Mouse (Mus musculus): ENCODE measurements around the gene Wwc1. TPM values are rescaled to one million over a fixed set of nuclear protein-coding genes. Genes with fewer than 3 reads are reported as not detected.

Gene Wwc1
- polyA plus RNA-seq, 1 experiment from 2014 or later, result 1.2 TPM

DNA sequence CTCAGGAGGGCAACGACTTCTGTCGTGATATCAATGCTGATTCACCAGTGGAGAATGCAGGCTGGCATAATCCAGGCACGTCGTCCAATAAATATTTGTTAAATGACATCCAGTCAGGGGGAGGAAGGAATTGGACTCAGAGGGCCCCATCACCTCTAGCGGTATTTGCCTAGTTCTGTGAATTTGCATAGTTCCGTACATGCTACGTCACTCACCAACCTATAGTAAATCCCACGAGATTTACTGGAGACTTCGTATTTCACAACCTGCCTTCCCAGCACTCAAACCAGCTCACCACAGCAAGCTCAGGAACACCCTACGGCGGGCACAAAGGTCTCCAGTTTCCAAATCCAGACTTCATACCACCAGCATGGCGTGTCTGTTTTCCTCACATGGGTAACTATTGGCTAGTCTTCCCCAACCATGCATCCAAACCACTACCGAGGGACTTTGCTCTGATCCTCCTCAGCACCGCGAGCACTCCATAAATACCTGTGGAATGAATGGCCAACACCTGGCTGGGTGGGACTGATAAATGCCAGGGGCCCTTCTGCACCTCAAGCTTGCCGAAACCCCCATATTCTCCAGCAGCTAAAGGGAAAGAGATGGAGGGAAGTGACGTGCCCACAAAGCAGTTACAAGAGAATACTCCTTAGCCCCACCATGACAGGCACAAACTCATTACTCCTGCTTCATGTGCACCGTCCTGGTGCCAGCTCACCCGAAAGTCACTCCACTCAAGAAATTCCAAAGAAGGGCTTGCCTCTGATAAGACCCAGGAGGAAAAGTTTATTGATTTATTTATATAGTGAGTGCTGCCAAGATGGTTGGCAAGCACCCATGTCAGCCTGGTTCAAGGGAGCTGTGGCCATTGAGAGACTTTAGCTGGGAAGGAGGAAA is 9.3 kb downstream of the Wwc1 start:
- Histone ChIP-seq H3K9me3 (replicated peaks) (no peaks in the 10 kb centered on the region), H3K4me2 (no peak overlapping the region), H3K27ac (no peak overlapping the region), H3K4me1 (replicated peaks) (no peaks in the 10 kb centered on the region), H3K36me3 (no peaks in the 10 kb centered on the region), H3K27me3 (no peaks in the 10 kb centered on the region; the same call in 1 of the 2 replicates), H3K9ac (no peak overlapping the region), H3K4me3 (no peak overlapping the region)
- WGBS, result 71% methylated on average over 19 of the region's 19 CpGs
- ATAC-seq (replicated peaks; ENCODE audit: insufficient number of reproducible peaks, insufficient read depth, low FRiP score, low read depth), result no peak

- Histone ChIP-seq H3K4me3 (no peak overlapping the region), H3K9ac (no peak overlapping the region), H3K9me3 (replicated peaks) (no peaks in the 10 kb centered on the region), H3K36me3 (no peaks in the 10 kb centered on the region), H3K4me2 (no peak overlapping the region), H3K4me1 (replicated peaks) (0 out of 2 replicates have a peak, but pooled peaks cover 8% of the 10 kb centered on the region), H3K27me3 (no peaks in the 10 kb centered on the region; the same call in 1 of the 2 replicates), H3K27ac (no peak overlapping the region)
- 94% methylated on average over 10 of the region's 10 CpGs for WGBS
- ATAC-seq (replicated peaks; ENCODE audit: insufficient number of reproducible peaks, insufficient read depth, low FRiP score, low read depth), result no peak
These were observed 12.0 kb downstream of the Wwc1 start for GRCm38 (mm10) chr11:35968291-35968690.

DNA sequence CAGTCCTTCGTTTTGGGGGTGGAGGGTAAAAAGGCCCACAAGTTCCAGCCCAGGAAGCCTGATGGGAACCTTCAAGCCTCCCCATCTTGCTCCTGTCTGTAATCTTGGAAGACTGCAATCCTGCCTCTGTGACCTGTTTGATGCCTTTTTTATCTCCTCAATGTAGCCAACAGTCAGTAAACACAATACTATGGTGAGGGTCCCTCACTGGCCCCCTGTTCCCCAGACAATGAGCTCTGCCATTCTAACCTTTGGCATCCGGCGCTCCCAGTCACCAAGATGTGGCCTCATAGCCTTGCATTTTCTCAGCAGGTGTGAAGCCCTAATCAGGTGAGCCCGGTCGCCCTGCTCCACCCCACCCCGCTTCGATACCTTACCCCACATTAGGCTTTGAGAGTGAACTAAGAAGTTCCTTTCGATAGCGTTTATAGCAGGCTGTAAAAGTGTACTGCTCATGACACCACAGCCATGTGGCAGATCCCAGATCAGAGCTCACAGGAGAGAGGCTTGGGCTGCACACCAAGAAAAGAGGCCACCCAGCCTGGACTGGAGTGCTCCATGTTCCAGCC is 16.3 kb downstream of the Wwc1 start:
- H3K4me2 ChIP-seq, result no peak overlapping the region
- H3K9me3 ChIP-seq (replicated peaks), result no peaks in the 10 kb centered on the region
- no peak overlapping the region for H3K9ac ChIP-seq
- no peak overlapping the region for H3K27ac ChIP-seq
- H3K4me1 ChIP-seq (replicated peaks), result 0 out of 2 replicates have a peak, but pooled peaks cover 8% of the 10 kb centered on the region
- 78% methylated on average over 9 of the region's 9 CpGs for WGBS
- no peak for ATAC-seq (replicated peaks; ENCODE audit: insufficient number of reproducible peaks, insufficient read depth, low FRiP score, low read depth)
- H3K36me3 ChIP-seq, result no peaks in the 10 kb centered on the region
- no peaks in the 10 kb centered on the region for H3K27me3 ChIP-seq
- H3K4me3 ChIP-seq, result no peak overlapping the region

- no peak for ATAC-seq (replicated peaks; ENCODE audit: insufficient number of reproducible peaks, insufficient read depth, low FRiP score, low read depth)
- Histone ChIP-seq H3K27me3 (no peaks in the 10 kb centered on the region), H3K36me3 (no peaks in the 10 kb centered on the region), H3K27ac (no peak overlapping the region), H3K4me2 (no peak overlapping the region), H3K4me1 (replicated peaks) (0 out of 2 replicates have a peak, but pooled peaks cover 8% of the 10 kb centered on the region), H3K9me3 (replicated peaks) (no peaks in the 10 kb centered on the region), H3K4me3 (no peak overlapping the region), H3K9ac (no peak overlapping the region)
- WGBS, result 43% methylated on average over 2 of the region's 2 CpGs
These were observed 16.8 kb downstream of the Wwc1 start for GRCm38 (mm10) chr11:35963554-35963953.

- no peak overlapping the region for H3K27ac ChIP-seq
- H3K36me3 ChIP-seq, result no peaks in the 10 kb centered on the region
- no peaks in the 10 kb centered on the region for H3K9me3 ChIP-seq (replicated peaks)
- WGBS, result 89% methylated on average over 2 of the region's 2 CpGs
- H3K4me3 ChIP-seq, result no peak overlapping the region
- no peak overlapping the region for H3K9ac ChIP-seq
- H3K27me3 ChIP-seq, result no peaks in the 10 kb centered on the region
- 0 out of 2 replicates have a peak, but pooled peaks cover 8% of the 10 kb centered on the region for H3K4me1 ChIP-seq (replicated peaks)
- H3K4me2 ChIP-seq, result no peak overlapping the region
- no peak for ATAC-seq (replicated peaks; ENCODE audit: insufficient number of reproducible peaks, insufficient read depth, low FRiP score, low read depth)
These were observed 17.9 kb downstream of the Wwc1 start for GRCm38 (mm10) chr11:35962431-35962830.

- Histone ChIP-seq H3K27me3 (no peaks in the 10 kb centered on the region), H3K4me2 (no peak overlapping the region), H3K9me3 (replicated peaks) (no peaks in the 10 kb centered on the region), H3K4me1 (replicated peaks) (0 out of 2 replicates have a peak, but pooled peaks cover 8% of the 10 kb centered on the region), H3K36me3 (no peaks in the 10 kb centered on the region), H3K27ac (no peak overlapping the region), H3K9ac (no peak overlapping the region), H3K4me3 (no peak overlapping the region)
- WGBS, result 77% methylated on average over 3 of the region's 3 CpGs
- ATAC-seq (replicated peaks; ENCODE audit: insufficient number of reproducible peaks, insufficient read depth, low FRiP score, low read depth), result no peak
These were observed 21.1 kb downstream of the Wwc1 start for GRCm38 (mm10) chr11:35959270-35959669.

DNA sequence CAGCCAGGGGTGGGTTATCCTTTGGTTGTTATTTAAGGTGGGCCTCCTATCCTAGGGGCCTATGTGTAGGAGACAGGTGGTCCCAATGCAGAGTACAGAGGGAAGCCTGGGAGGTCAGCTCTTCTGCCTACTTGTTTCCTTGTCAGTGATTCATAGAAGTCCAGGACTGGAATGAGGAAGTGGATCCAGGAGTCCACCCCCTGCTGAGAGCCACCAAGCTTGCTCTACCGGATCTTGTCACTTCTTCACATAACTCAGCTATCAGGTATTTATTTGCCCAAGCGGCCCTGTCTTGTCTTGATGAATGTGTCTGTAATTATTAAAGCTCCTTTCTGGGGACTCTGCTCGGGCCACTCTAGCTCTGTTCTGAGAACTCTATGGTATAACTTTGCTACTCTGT is 24.8 kb downstream of the Wwc1 start:
- H3K27ac ChIP-seq, result no peak overlapping the region
- H3K4me3 ChIP-seq, result no peak overlapping the region
- H3K27me3 ChIP-seq, result no peaks in the 10 kb centered on the region
- H3K4me2 ChIP-seq, result no peak overlapping the region
- H3K9ac ChIP-seq, result no peak overlapping the region
- WGBS, result 33% methylated on average over 3 of the region's 3 CpGs
- no peaks in the 10 kb centered on the region for H3K36me3 ChIP-seq
- ATAC-seq (replicated peaks; ENCODE audit: insufficient number of reproducible peaks, insufficient read depth, low FRiP score, low read depth), result no peak
- H3K9me3 ChIP-seq (replicated peaks), result no peaks in the 10 kb centered on the region
- H3K4me1 ChIP-seq (replicated peaks), result no peaks in the 10 kb centered on the region

DNA sequence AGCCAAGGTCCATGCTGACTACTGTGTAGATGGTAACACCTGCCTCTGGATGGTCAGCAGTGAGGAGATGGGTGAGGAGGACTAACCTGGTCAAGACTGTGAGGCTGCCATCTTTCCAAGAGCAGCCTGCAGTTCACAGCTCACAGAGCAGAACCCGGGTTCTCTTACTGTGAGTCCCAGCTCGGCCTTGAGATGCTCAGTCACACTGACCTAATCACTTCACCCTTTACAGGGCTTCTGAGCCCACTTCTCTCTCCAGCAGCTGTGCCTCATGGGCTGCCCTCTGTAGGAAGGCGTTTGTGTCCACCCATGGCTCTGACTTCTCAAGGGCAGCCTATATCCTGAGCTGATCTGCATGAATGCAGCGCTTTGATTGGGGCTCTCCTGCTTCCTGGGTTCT is 27.1 kb downstream of the Wwc1 start:
- 86% methylated on average over 4 of the region's 4 CpGs for WGBS
- H3K27ac ChIP-seq, result no peak overlapping the region
- no peaks in the 10 kb centered on the region for H3K9me3 ChIP-seq (replicated peaks)
- H3K4me3 ChIP-seq, result no peak overlapping the region
- ATAC-seq (replicated peaks; ENCODE audit: insufficient number of reproducible peaks, insufficient read depth, low FRiP score, low read depth), result no peak
- no peaks in the 10 kb centered on the region for H3K27me3 ChIP-seq
- H3K36me3 ChIP-seq, result no peaks in the 10 kb centered on the region
- no peak overlapping the region for H3K9ac ChIP-seq
- no peak overlapping the region for H3K4me2 ChIP-seq
- H3K4me1 ChIP-seq (replicated peaks), result peaks cover 12% of the 10 kb centered on the region; the same call in 1 of the 2 replicates

- WGBS, result 65% methylated on average over 4 of the region's 4 CpGs
- no peak overlapping the region for H3K9ac ChIP-seq
- H3K36me3 ChIP-seq, result no peaks in the 10 kb centered on the region
These were observed 28.6 kb downstream of the Wwc1 start for GRCm38 (mm10) chr11:35951727-35952065.

GRCm38 (mm10) chr11:35951058-35951726 is 29.1 kb downstream of the Wwc1 start:
- H3K4me2 ChIP-seq, result no peak overlapping the region
- H3K4me1 ChIP-seq (replicated peaks), result peaks cover 13% of the 10 kb centered on the region; the same call in 1 of the 2 replicates
- H3K27me3 ChIP-seq, result no peaks in the 10 kb centered on the region
- H3K36me3 ChIP-seq, result no peaks in the 10 kb centered on the region
- no peak for ATAC-seq (replicated peaks; ENCODE audit: insufficient number of reproducible peaks, insufficient read depth, low FRiP score, low read depth)
- no peak overlapping the region for H3K9ac ChIP-seq
- no peak overlapping the region for H3K4me3 ChIP-seq
- no peaks in the 10 kb centered on the region for H3K9me3 ChIP-seq (replicated peaks)
- WGBS, result 80% methylated on average over 15 of the region's 15 CpGs
- H3K27ac ChIP-seq, result no peak overlapping the region

More at GRCm38 (mm10) chr11:35951727-35952065, 28.6 kb downstream of the Wwc1 start:
- H3K9me3 ChIP-seq (replicated peaks), result no peaks in the 10 kb centered on the region
- no peak overlapping the region for H3K27ac ChIP-seq
- no peaks in the 10 kb centered on the region for H3K27me3 ChIP-seq
- no peak overlapping the region for H3K4me3 ChIP-seq
- H3K4me1 ChIP-seq (replicated peaks), result peaks cover 13% of the 10 kb centered on the region; the same call in 1 of the 2 replicates
- no peak for ATAC-seq (replicated peaks; ENCODE audit: insufficient number of reproducible peaks, insufficient read depth, low FRiP score, low read depth)
- no peak overlapping the region for H3K4me2 ChIP-seq

GRCm38 (mm10) chr11:35950466-35950865 is 29.9 kb downstream of the Wwc1 start:
- Histone ChIP-seq H3K4me2 (no peak overlapping the region), H3K27ac (no peak overlapping the region)
- no peak for ATAC-seq (replicated peaks; ENCODE audit: insufficient number of reproducible peaks, insufficient read depth, low FRiP score, low read depth)

More at GRCm38 (mm10) chr11:35950466-35950865, 29.9 kb downstream of the Wwc1 start:
- Histone ChIP-seq H3K4me3 (no peak overlapping the region), H3K4me1 (replicated peaks) (peaks cover 13% of the 10 kb centered on the region; the same call in 1 of the 2 replicates), H3K36me3 (no peaks in the 10 kb centered on the region), H3K9me3 (replicated peaks) (no peaks in the 10 kb centered on the region), H3K27me3 (no peaks in the 10 kb centered on the region), H3K9ac (no peak overlapping the region)
- 67% methylated on average over 7 of the region's 7 CpGs for WGBS
